Mouse (Mus musculus): Measurements from ENCODE around the gene Arvcf.

DNA sequence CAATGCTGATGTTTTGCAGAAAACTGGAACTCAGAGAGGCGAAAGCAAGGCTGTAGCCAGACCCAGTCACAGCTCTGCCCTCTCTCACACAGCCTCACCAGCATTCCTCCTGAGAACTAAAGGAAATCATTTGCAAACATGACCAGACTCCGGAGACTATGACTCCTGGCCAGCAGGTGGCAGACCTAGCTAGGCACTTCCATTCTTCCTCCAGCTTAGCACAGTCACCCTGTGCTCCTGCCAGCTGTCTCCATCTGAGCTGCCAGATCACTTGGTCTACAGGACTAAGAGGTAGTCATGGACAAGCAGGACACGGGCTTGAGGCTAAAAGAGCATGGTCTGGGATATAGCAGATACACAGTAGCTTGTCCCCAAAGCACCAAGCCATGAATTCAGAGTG is 2.7 kb upstream of the Arvcf start:
- no peak for TF ChIP-seq POLR2A (IDR thresholded peaks at IDR 0.05; ENCODE audit: control insufficient read depth, extremely low read depth, insufficient read depth, low read length, poor library complexity)
- TF ChIP-seq CTCF (IDR thresholded peaks at IDR 0.05; ENCODE audit: borderline replicate concordance, control insufficient read depth, extremely low read depth, insufficient read depth, low read length, poor library complexity): peak; percentile 77; the same call in 1 of the 2 replicates
